ENCODE assay signal across 35 mouse cellular contexts in the genomic region with DNA sequence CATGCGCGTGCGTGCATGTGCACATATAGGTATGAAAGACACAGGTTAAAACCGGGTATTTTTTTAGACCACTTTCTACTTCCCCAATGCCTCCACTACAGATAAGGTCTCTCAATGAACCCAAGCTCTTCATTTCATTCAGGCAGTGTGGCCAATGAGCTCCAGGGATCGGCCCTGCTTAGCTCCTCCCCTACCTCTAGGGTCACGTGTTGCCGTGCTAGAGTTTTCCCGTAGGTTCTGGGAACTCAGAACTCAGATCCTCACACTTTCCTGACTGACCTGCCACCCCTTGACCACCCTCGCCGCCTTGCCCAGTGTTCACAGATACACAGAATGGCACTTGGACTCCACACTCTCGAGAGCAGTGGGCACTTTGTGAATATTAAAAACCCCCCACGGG. TPM values are rescaled to one million over a fixed set of nuclear protein-coding genes. Genes with fewer than 3 reads are reported as not detected.
"Had no signal": no experiment of that assay in that cellular context is flagged by ENCODE, and none has a peak within 500 bp of the region (broad histone marks: within the 10 kb centered on the region; RNA-seq: fewer than 3 reads in every experiment).

No protein-coding gene starts in this region.

- DNase-seq: gastrocnemius, postnatal 14 days; gastrocnemius, postnatal 36 days; heart, adult 11 months; heart, adult 2 months; heart, postnatal 4 days; kidney, adult 18-20 months; kidney, adult 8-10 months; kidney, postnatal 10 days; kidney, postnatal 25 days; kidney, postnatal 4 days; layer of hippocampus, adult 9-11 months; layer of hippocampus, postnatal 36 days; left cerebral cortex, postnatal 4 days had no signal

- H3K9ac ChIP-seq: heart, embryonic 13.5 days; heart, embryonic 15.5 days; hindbrain, embryonic 12.5 days; hindbrain, embryonic 14.5 days; intestine, embryonic 15.5 days; limb, embryonic 13.5 days; limb, embryonic 15.5 days; liver, embryonic 12.5 days had no signal

- ATAC-seq: hindbrain, embryonic 16.5 days; inflammation-experienced regulatory T-cells, adult 6 months; intestine, embryonic 15.5 days; intestine, postnatal 0 days; liver, embryonic 12.5 days had no signal

- H3K9me3 ChIP-seq: heart, embryonic 13.5 days; heart, embryonic 15.5 days; hindbrain, embryonic 10.5 days; hindbrain, embryonic 12.5 days; intestine, embryonic 15.5 days; limb, embryonic 13.5 days; limb, embryonic 15.5 days; liver, embryonic 12.5 days had no signal

- H3K27ac ChIP-seq: heart, adult 2 months; heart, embryonic 13.5 days; heart, embryonic 15.5 days; hindbrain, embryonic 10.5 days; hindbrain, embryonic 12.5 days; hindbrain, embryonic 14.5 days; intestine, embryonic 15.5 days; layer of hippocampus, adult 2 months; limb, embryonic 13.5 days; limb, embryonic 15.5 days; liver, embryonic 12.5 days had no signal

- H3K4me2 ChIP-seq: heart, embryonic 11.5 days; heart, embryonic 13.5 days; heart, embryonic 15.5 days; hindbrain, embryonic 12.5 days; hindbrain, embryonic 14.5 days; intestine, embryonic 15.5 days; limb, embryonic 13.5 days; limb, embryonic 15.5 days; liver, embryonic 12.5 days had no signal

- H3K36me3 ChIP-seq: heart, embryonic 13.5 days; heart, embryonic 15.5 days; hindbrain, embryonic 10.5 days; hindbrain, embryonic 12.5 days; intestine, embryonic 15.5 days; limb, embryonic 13.5 days; limb, embryonic 15.5 days; liver, embryonic 12.5 days had no signal

- H3K4me3 ChIP-seq: heart, adult 2 months; heart, embryonic 13.5 days; heart, embryonic 15.5 days; hindbrain, embryonic 10.5 days; hindbrain, embryonic 12.5 days; intestine, embryonic 15.5 days; layer of hippocampus, adult 2 months; limb, embryonic 13.5 days; limb, embryonic 15.5 days; liver, embryonic 12.5 days had no signal

- H3K4me1 ChIP-seq: heart, embryonic 13.5 days; heart, embryonic 15.5 days; hindbrain, embryonic 10.5 days; hindbrain, embryonic 12.5 days; intestine, embryonic 15.5 days; limb, embryonic 13.5 days; limb, embryonic 15.5 days; liver, embryonic 12.5 days had no signal

- H3K27me3 ChIP-seq: hindbrain, embryonic 12.5 days; intestine, embryonic 15.5 days; limb, embryonic 13.5 days; limb, embryonic 15.5 days had no signal

RNA-seq across cellular contexts. Expression of a gene that starts 10.1 kb away (rescaled TPM):
- total RNA-seq: gastrocnemius, adult 18-20 months; gastrocnemius, adult 8-10 months; gastrocnemius, postnatal 14 days; gastrocnemius, postnatal 36 days; heart, adult 2 months; heart, postnatal 25 days; heart, postnatal 4 days; left cerebral cortex, postnatal 25 days; liver, adult 2 months had no signal
- polyA plus RNA-seq: heart, embryonic 11.5 days; heart, embryonic 13.5 days; heart, embryonic 15.5 days; hindbrain, embryonic 10.5 days; inflammation-experienced regulatory T-cells, adult 6 months; intestine, embryonic 15.5 days; intestine, postnatal 0 days; kidney, embryonic 14.5 days; kidney, embryonic 16.5 days; limb, embryonic 11.5 days; limb, embryonic 13.5 days; limb, embryonic 15.5 days; liver, adult 2 months; liver, embryonic 12.5 days had no signal
